Mouse (Mus musculus) adrenal gland, adult 18-20 months (tissue): ENCODE measurements around the gene Arl5c. TPM values are rescaled to one million over a fixed set of nuclear protein-coding genes. Genes with fewer than 3 reads are reported as not detected.

ENCODE experiments used
- DNase-seq, 2 experiments: peaks; one replicate each; pipeline ENCODE4 v3.0.0; 2021 to 2022; ENCODE audit warnings: low spot score in 2 of 2
- total RNA-seq, 2 experiments: library from RNA; stranded (reverse); gene quantifications; 1 replicate in 1 of 2; 2 replicates in 1 of 2; pipeline ENCODE4 v1.2.3; 2021

Arl5c gene
- total RNA-seq, 2 experiments from 2014 or later = 0.45 to 0.63 TPM

GRCm38 (mm10) chr11:97996691-97997090 is 710 bp upstream of the Arl5c start:
- no peak for DNase-seq

- peak; percentile 79 to 87 for DNase-seq
Observed at GRCm38 (mm10) chr11:97994539-97995100, 1.4 kb downstream of the Arl5c start.

GRCm38 (mm10) chr11:97988530-97989096 is 7.4 kb downstream of the Arl5c start:
- peak; percentile 86 to 89 for DNase-seq

GRCm38 (mm10) chr11:97987551-97988526 is 8.1 kb downstream of the Arl5c start:
- DNase-seq = peak; percentile 95 to 99

- no peak for DNase-seq
Observed at GRCm38 (mm10) chr11:97986738-97987465, 9.1 kb downstream of the Arl5c start.

GRCm38 (mm10) chr11:97985727-97986677 is 10.0 kb downstream of the Arl5c start, which contains the start of gene Plxdc1:
Gene Plxdc1, minus strand, starts transcription at chr11:97986444.
- DNase-seq = peak; percentile 71 to 75

- no peak for DNase-seq
Observed at GRCm38 (mm10) chr11:97983983-97984382, 12.0 kb downstream of the Arl5c start.

GRCm38 (mm10) chr11:97983506-97983905 is 12.5 kb downstream of the Arl5c start:
- no peak for DNase-seq

- no peak for DNase-seq
Observed at GRCm38 (mm10) chr11:97982721-97983120, 13.3 kb downstream of the Arl5c start.

- no peak for DNase-seq
Observed at GRCm38 (mm10) chr11:97980531-97980966, 15.4 kb downstream of the Arl5c start.

- no peak for DNase-seq
Observed at GRCm38 (mm10) chr11:97979824-97980495, 16.0 kb downstream of the Arl5c start.

GRCm38 (mm10) chr11:97978392-97978791 is 17.6 kb downstream of the Arl5c start:
- no peak for DNase-seq

- DNase-seq = no peak
Observed at GRCm38 (mm10) chr11:97977797-97978196, 18.2 kb downstream of the Arl5c start.

- no peak for DNase-seq
Observed at GRCm38 (mm10) chr11:97974746-97975145, 21.2 kb downstream of the Arl5c start.

GRCm38 (mm10) chr11:97974141-97974540 is 21.8 kb downstream of the Arl5c start:
- no peak for DNase-seq

GRCm38 (mm10) chr11:97972434-97972833 is 23.5 kb downstream of the Arl5c start:
- DNase-seq = no peak

- DNase-seq = peak; percentile 61 to 73
Observed at GRCm38 (mm10) chr11:97971232-97971631, 24.7 kb downstream of the Arl5c start.

GRCm38 (mm10) chr11:97970771-97971170 is 25.2 kb downstream of the Arl5c start:
- no peak for DNase-seq

GRCm38 (mm10) chr11:97968385-97968784 is 27.6 kb downstream of the Arl5c start:
- no peak for DNase-seq
